Mouse (Mus musculus) thymus, adult 2 months (tissue): ENCODE measurements around the gene Ceacam15.

Source experiments
- CTCF ChIP-seq: fragments of 200-500 bp; IDR thresholded peaks from 2 replicates; pipeline ENCODE4 v1.5.1; 2012; ENCODE audit warnings: mild to moderate bottlenecking, control low read depth, low read length, moderate library complexity, borderline replicate concordance; ENCODE audit not compliant: control insufficient read depth, poor library complexity, insufficient read depth; ENCODE audit errors: extremely low read depth
- POLR2A ChIP-seq: fragments of 200-500 bp; IDR thresholded peaks from 2 replicates; pipeline ENCODE4 v1.6.1; 2012; ENCODE audit warnings: mild to moderate bottlenecking, low read length, control low read depth, moderate library complexity; ENCODE audit not compliant: control insufficient read depth, poor library complexity, insufficient read depth; ENCODE audit errors: extremely low read depth

DNA sequence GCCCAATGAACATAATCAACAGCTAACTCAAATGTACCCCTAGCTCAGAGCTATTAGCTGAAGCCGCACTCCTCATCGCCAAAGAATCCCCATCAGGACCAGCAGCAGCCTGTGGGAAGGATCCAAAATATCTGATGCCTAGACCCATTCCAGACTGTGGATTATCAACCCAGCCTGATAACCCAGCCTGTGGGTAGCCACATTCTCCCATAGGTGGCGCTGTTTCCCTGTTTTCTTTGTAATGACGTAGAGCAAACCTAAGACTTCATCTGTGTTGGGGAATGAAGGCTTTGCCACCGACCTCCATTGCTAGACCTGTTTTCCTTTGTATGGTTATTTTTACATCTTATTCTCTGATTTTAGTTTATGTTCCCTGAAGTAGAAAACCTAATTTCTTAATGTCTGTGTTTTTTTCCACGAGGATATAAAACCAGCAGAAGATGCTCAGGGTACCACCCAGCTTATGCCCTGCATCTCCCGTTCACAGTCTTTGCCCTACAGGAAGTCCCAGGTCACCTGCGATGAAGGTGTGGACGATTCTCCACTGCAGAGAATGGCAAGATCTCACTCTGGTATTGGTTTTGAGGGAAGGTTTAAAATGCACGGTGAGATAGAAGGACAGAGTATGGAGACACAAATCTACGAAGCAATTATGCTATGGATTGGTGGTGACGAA lies 47.3 kb downstream of the Ceacam15 start:
- TF ChIP-seq POLR2A, result no peak
- TF ChIP-seq CTCF, result no peak
